Mouse (Mus musculus): ENCODE results near the gene Parp2.
A peak's percentile ranks its signal among the peaks of the same experiment; 100 is the strongest.
"Not testable (repeated sequence)": the region's sequence is repeated elsewhere in the genome, so short reads cannot be mapped to it uniquely, and the experiment has no call there.

Parp2 gene

DNA sequence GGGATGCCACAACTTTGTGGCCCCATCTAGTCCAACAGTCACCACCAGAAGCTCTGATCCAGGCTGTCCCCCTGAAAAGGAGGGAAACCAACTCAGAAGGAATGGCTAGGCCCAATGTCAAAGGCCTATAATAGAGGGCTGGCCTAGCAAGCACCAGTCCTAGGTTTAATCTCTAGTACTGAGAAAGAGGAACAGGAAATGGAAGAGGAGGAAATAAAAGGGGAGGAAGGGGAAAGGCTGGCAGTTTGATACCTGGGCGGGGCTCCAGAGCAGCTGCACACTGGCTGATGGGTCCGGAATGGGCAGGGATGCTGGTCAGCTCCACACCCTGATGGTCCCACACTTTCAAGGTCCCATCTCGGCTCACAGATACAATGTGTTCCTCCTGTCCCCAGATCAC is 22.2 kb downstream of the Parp2 start:
- no peak for DNase-seq (ENCODE audit: low spot score)

DNA sequence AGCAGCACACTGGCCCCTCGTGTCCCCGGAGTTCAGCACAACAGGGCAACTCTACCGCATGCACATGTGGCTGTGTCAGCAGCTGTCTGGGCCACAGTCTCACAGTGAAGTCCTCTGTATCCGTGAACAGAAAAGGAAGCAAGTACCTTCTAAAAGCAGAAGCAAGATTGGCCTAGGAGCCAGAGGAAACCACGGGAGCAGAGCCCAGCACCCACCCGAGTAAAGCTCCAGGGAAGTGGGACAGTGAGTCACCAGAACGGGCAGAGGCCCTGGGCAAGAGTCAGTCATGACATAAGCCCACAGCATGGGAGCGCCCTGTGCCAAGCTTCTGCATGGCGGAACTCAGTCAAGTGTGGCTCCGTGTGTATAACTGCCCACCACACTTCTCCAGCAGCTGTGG is 26.3 kb downstream of the Parp2 start:
- no peak for DNase-seq (ENCODE audit: low spot score)

DNA sequence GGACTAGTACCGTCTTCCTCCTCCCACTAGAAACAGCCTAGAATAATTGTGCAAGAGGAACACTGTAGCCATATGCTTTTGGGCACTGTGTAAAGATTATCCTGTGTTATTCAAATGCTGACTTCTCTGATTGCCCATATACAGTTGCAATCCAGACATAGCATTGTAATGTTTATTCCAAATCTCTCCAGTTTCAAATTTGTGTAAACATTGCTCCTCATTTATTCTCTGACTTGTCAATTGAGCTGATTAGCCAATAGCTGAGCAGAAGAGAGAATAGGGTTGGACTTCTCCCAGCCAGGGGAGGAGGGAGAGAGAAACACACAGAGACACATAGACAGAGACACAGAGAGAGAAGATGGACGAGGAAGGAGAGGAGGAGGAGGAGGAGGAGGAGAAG is 26.8 kb downstream of the Parp2 start:
- no peak for DNase-seq (ENCODE audit: low spot score)

DNA sequence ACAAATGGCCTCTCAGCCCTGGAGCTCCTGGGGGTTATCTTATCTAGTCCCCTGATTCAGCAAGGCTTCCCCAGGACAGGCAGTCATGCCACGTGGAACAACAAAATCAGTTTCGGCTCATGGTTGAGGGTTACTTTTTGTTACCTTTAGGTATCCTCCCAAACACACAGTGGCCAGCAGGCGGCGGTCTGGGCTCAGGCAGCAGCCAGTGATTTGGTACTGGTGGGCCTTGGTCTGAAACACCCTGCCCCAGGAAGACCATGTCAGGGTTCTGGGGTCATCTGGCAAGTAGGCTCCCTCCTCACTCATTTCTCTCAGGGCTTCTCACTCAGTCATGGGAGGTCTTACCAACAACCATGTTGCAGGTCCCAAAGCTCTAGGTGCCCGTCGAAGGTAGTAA is 29.6 kb downstream of the Parp2 start:
- DNase-seq (ENCODE audit: low spot score): no peak

DNA sequence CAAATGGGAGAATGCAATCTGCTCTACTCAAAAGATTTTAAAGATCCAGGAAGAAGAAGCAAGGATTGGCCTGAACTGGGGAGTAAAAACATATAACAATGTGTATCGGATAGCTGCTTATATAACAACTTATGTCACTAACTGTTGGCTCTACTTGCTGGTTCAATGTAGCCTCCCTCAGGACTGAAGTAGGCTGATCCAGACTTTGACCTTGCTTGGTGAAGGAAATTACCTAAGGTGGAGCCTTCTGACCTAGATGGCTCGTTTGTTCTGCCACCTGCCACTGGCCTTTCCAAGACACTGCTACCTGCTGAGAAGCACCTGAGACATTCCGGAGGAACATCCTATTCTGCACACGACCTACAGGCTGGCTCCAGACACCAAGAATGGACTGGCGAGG is 48.1 kb downstream of the Parp2 start:
- DNase-seq (ENCODE audit: low spot score): no peak

DNA sequence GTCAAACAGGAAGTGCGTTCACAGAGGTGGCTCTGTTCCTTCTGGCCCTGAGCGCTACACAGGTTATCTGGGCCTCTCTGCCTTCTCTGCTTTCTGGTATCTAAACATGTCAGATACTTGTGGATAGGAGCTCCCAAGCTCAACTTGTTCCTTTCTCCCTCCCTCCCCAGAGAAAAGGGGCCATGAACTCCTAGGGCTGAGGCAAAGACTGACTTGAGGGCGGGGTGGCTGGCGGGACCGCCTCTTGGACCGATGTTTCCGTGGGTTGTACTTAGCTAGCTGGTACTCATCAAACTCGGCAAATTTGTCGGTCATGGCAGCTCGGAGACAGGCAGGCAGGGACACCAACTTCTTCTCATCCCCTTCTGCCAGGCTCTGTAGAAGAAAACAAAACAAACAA is 55.0 kb downstream of the Parp2 start:
- no peak for DNase-seq (ENCODE audit: low spot score)

DNA sequence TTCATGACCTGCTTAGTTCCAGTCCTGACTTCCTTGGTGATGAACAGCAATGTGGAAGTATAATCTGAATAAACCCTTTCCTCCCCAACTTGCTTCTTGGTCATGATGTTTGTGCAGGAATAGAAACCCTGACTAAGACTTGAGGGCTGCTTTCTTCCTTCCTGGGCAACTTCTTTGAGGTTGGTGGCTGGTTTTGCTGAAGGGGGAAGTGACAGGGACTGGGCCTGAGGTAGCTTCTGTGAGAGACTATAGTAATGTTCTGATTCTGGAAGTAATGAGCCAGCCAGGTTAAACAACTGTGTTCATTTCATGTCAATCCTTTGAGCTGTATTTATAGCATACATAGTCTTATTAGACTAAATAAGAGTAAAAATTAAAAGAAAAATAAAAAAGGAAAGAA is 57.4 kb downstream of the Parp2 start:
- not testable (repeated sequence) for DNase-seq (ENCODE audit: low spot score)

DNA sequence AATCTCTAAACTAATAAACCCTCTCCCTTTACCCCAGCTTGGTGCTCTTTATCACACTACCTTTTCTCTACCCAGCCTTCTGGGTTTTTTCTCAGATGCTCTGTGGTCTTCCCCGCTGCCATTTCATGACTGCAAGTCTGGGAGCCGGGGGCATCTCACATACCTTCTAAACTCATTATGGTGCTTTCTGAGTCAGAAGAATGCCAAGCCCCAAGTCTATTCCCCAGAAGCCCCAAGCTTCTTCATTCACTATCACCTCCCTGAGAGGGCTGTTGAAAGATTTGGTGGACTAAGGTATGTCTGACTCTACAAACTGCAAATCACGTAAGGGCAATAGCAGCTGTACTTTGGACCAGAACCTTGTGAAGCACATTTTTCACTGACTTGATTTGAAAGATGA is 59.3 kb downstream of the Parp2 start:
- DNase-seq (ENCODE audit: low spot score): no peak

DNA sequence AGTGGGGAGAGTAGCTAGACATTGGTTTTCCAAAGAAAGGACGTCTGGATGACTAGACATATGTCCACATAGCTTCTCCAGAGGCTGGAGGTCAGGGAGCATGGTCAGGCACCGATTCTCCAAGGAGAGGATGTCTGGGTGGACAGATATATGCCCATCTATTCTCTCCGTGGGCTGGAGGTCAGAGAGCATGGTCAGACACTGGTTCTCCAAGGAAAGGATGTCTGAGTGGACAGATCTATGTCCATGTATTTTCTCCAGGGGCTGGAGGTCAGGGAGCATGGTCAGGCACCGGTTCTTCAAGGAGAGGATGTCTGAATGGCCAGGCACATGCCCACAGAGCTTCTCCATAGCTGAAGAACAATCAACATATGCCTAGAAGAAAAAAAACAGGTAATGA is 60.6 kb downstream of the Parp2 start:
- DNase-seq (ENCODE audit: low spot score): no peak

DNA sequence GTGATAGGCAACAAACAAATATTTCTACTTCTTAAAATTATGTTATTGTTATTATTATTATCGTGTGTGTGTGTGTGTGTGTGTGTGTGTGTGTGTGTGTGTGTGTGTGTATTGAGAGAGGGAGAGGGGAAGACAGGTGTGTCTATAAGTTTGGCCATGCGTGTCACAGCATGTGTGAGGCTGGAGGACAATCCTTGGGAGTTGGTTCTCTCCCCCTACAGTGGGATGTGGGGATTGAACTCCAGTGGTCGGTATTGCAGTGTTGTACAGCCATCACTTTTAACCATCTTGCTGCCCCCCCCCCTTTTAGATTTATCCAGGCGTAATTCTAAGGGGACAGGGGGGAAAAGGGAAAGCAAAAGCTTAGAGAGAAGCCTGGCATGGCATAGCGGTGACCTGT is 61.0 kb downstream of the Parp2 start:
- no peak for DNase-seq (ENCODE audit: low spot score)

DNA sequence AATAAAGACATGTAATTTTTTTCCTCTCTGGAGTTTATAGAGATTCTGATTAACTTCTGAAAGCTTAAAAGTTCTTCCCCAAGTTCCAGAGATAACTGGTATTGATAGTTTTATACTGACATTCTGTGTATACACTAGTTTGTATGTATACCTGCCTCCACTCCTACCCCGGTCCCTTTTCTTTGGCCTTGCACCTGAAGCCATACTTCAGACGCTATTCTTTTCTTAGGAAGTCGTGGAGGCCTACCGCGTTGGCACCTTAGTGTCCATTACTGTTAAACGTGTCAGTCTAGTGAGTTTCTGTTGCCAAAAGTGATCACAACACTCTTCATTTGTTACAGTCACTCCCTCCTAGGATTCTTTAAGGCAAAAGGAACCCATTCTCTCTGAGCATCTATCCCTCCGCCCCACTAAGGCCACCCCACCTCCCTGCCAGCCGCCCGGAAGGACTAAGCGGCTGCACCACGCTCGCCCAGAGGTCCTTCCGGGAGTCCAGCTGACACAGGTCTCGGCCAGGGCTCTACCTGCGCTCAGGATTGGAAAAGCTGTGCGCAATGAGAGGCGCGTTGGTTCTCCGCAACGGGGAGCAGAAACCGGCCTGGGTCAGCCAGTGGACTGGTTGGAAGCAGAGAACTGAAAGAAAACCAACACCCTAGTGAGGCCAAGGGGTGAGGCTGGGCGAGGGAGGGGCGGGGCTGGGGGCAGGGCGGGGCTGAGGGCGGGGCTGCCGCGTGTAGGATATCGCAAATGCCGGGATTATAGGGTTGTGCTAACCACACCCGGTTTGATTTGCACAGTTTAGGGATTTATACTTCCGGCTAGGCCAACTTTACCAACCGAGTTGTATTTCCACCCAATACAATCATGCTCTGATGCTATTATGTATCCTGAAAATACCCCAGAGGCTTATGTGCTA is 62.5 kb downstream of the Parp2 start, which contains the start of gene Tep1:
Gene Tep1, minus strand, starts transcription at position 672 of the 916 bp plus-strand sequence.
- peak; percentile 86 for DNase-seq (ENCODE audit: low spot score)

DNA sequence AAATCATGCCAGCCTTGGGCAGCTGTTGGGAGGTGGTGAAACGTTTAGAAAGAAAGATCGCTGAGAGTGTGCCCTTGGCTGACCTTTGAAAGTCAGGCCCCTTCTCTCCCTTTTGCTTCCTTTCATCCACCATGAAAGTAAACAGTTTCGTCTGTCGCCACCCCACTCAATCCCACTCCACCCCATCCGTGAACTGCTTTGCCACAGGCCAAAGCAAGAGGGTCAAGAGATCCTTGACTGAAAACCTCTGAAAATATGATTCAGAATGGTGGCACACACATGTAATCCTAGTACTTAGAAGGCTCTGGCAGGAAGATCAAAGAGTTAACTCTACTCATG is 63.1 kb downstream of the Parp2 start:
- DNase-seq (ENCODE audit: low spot score): no peak

Data from yolk sac, embryonic 10.5 days (tissue).